Mouse (Mus musculus) hindbrain, postnatal 0 days (tissue): ENCODE measurements around the gene Prex1. TPM values are rescaled to one million over a fixed set of nuclear protein-coding genes. Genes with fewer than 3 reads are reported as not detected.

Experiments
- ATAC-seq: fragments of 200-750 bp; cut with Nextera tagmentation; 2 replicates; pipeline ENCODE4 v1.8.0; 2017; ENCODE audit warnings: mild to moderate bottlenecking, moderate TSS enrichment, moderate library complexity
- DNase-seq: peaks from one replicate; pipeline ENCODE4 v3.0.0-alpha.2; 2015; ENCODE audit warnings: low spot score
- H3K27ac ChIP-seq: fragments of 300-500 bp; sonication (generic); 2 replicates; pipeline ENCODE4 v1.5.1; 2014; ENCODE audit warnings: mild to moderate bottlenecking
- H3K27me3 ChIP-seq: fragments of 300-500 bp; sonication (generic); 2 replicates; pipeline ENCODE4 v1.6.1; 2014; ENCODE audit warnings: low read length, mixed read lengths; ENCODE audit not compliant: insufficient read depth
- H3K36me3 ChIP-seq: fragments of 300-500 bp; sonication (generic); 2 replicates; pipeline ENCODE4 v1.6.1; 2014; ENCODE audit warnings: low read length, mixed read lengths; ENCODE audit not compliant: insufficient read depth
- H3K4me1 ChIP-seq: fragments of 300-500 bp; sonication (generic); 2 replicates; pipeline ENCODE4 v1.6.1; 2014; ENCODE audit warnings: antibody characterized with exemption, low read length, mixed read lengths; ENCODE audit not compliant: insufficient read depth
- H3K4me2 ChIP-seq: fragments of 300-500 bp; sonication (generic); 2 replicates; pipeline ENCODE4 v1.6.1; 2014; ENCODE audit warnings: low read depth, mild to moderate bottlenecking, low read length, moderate library complexity, mixed read lengths
- H3K4me3 ChIP-seq: fragments of 300-500 bp; sonication (generic); 2 replicates; pipeline ENCODE4 v1.5.1; 2014; ENCODE audit warnings: low read length
- H3K9ac ChIP-seq: fragments of 300-500 bp; sonication (generic); replicated peaks from 2 replicates; pipeline ENCODE4 v1.6.1; 2014; ENCODE audit warnings: mild to moderate bottlenecking, low read length, moderate library complexity, mixed read lengths
- H3K9me3 ChIP-seq: fragments of 300-500 bp; sonication (generic); 2 replicates; pipeline ENCODE4 v1.6.1; 2016; ENCODE audit warnings: low read length, mixed read lengths
- CTCF ChIP-seq: IDR thresholded peaks from 2 replicates; pipeline ENCODE4 v1.5.1; 2016; ENCODE audit warnings: antibody characterized with exemption, control low read depth, low read depth
- WGBS: fragments of 180-500 bp; shearing (Covaris S2); extraction: QIAGEN DNeasy Blood & Tissue Kit; methylation state at CpG from one replicate; pipeline ENCODE4 v1.1.7; 2014; 5-methylcytosine and 5-hydroxymethylcytosine counted together
- polyA plus RNA-seq: library from polyadenylated mRNA; unstranded; fragments of >200 nt; fragmentation: Nextera tagmentation; extraction: Ambion mirVana; gene quantifications from 2 replicates; pipeline ENCODE4 v1.2.1, GENCODE M21; 2015
- total RNA-seq: library from RNA; depleted of rRNA; stranded (reverse); fragments of >200 nt; gene quantifications from 2 replicates; pipeline ENCODE4 v1.2.3, GENCODE M21; 2014

The Prex1 gene
- total and polyA plus RNA-seq, 2 experiments from 2014 or later: 24.2 to 63.2 TPM

DNA sequence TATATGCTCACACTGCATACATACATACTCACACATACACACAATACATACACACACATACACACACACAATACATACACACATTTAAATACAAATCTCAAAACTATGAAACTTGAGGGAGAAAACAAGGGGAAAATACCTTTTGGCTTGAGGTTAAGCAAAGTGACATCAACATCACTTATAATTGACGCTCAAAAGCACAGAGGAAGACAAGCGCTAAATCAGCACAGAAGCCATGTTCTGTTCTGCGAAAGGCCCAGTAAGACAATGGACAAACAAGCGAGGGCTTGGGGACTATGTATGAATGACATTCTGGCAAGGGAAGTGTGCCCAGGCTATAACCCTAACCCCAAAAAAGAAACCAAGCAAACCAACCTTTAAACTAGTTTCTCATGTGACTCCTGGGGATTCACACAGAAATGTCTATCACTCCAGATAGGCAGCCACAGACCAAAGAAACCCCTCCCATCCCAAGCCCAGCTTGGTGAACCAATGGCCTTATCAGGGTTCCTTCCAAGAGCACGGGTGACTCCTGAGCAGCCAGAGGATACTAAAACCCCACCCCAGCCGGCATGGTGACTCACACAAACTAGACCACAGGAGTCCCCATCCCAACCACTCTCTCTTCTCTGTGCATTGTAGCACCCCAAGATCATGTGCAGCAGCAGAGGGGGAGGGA, 48.2 kb downstream of the Prex1 start:
- no peak for DNase-seq
- no peak for TF ChIP-seq CTCF
- no peak for ATAC-seq
- no peak overlapping the region for H3K4me2 ChIP-seq
- H3K4me1 ChIP-seq: peaks cover 52% of the 10 kb centered on the region
- H3K9me3 ChIP-seq: no peaks in the 10 kb centered on the region
- H3K27me3 ChIP-seq: no peaks in the 10 kb centered on the region
- H3K36me3 ChIP-seq: no peaks in the 10 kb centered on the region
- 71% methylated on average over 6 of the region's 6 CpGs for WGBS
- H3K9ac ChIP-seq: no peak overlapping the region
- H3K27ac ChIP-seq: no peak overlapping the region
- no peak overlapping the region for H3K4me3 ChIP-seq

DNA sequence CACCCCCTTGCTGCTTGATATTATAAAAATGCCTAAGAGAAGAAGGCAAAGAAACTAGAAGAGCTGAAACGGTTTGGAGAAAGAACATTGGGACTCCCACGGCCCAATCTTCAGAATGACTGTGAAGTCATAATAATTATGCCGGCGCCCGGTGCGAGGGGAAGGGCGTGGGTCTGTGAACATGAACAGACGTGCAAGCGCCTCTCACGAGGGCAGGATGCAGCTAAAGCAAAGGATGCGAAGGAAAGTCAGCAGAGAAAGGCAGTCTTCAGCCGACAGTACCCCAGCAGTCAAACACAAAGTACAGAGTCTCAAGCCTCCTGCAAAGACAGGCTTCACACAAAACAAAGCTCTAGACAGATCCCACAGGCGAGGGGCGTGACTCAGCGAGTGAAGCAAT, 49.1 kb downstream of the Prex1 start:
- Histone ChIP-seq H3K4me2 (no peak overlapping the region), H3K27ac (peak overlapping the region; percentile 57), H3K27me3 (no peaks in the 10 kb centered on the region), H3K4me1 (peaks cover 52% of the 10 kb centered on the region), H3K4me3 (no peak overlapping the region), H3K9me3 (no peaks in the 10 kb centered on the region), H3K36me3 (no peaks in the 10 kb centered on the region), H3K9ac (no peak overlapping the region)
- ATAC-seq (no peak), DNase-seq (no peak)
- no peak for TF ChIP-seq CTCF
- WGBS: 51% methylated on average over 15 of the region's 15 CpGs

DNA sequence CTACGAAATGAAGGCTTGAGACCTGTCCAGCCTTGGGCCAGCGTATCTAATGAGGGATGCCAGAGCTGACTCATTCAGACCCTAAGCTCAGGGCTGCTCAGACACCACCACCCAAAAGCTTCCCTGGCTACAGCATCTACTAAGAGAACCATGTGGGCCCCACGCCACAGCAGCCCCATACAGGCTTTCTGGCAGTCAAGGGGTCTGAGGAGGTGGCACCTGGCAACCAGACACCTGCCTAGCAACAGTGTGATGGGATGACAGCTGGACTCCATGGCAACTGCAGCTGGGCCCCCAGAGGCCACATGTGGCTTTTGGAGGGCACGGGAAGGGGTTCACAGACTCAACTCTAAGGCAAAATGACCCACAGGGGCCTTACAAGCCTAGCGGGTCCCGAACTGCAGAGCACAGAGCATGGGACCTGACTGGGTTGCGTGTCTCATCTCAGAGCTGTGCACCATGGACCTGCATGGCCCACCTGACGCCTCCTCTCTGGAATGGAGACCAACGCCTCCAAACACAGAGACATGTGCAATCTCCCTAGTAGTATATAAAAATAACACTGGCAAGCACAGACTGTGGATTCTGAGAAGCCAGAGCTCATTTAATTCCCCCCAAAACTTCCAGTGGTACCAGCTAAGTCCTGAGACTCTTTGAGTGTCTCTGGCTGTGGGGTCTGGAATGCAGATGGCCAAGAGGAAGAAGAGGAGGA, 50.2 kb downstream of the Prex1 start:
- peak overlapping the region; percentile 17; the same call in 1 of the 2 replicates for H3K9ac ChIP-seq
- ATAC-seq: peak; percentile 57

DNA sequence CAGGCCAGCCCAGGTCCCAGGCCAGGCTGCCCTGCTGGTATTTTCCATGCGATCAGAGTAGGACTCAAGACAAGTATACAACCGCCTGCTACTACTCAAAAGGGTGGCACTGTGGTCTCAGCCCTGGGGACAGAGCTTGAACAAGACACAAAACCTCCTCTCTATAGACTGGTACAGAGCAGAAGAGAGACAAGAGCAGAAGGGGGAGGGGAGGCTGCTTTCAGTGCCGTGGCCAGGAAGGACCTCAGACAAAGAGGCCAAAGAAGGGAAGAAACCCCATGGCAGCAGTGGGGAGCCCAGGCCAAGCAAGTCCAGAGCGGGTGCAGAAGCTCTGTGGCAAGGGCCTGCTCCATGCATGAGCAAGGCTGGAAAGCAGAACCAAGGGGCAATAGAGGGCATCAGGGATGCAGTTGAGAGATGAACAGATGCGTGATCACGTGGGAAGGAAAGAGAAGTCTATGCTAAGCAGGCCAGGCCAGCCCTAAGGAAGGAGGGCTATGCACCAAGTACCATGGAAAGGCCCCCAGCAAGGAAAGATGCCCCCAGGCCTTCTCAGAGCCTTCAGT, 51.0 kb downstream of the Prex1 start:
- Histone ChIP-seq H3K4me3 (no peak overlapping the region), H3K9ac (peak overlapping the region; percentile 17; the same call in 1 of the 2 replicates), H3K4me2 (no peak overlapping the region), H3K9me3 (no peaks in the 10 kb centered on the region), H3K36me3 (no peaks in the 10 kb centered on the region), H3K27ac (peak overlapping the region; percentile 57), H3K27me3 (no peaks in the 10 kb centered on the region), H3K4me1 (peaks cover 36% of the 10 kb centered on the region)
- WGBS: 47% methylated on average over 6 of the region's 6 CpGs
- peak; percentile 52; the same call in 1 of the 2 replicates for ATAC-seq
- DNase-seq: no peak
- no peak for TF ChIP-seq CTCF

More for the DNA sequence above, 50.2 kb downstream of the Prex1 start:
- Histone ChIP-seq H3K4me1 (peaks cover 44% of the 10 kb centered on the region), H3K36me3 (no peaks in the 10 kb centered on the region), H3K4me2 (no peak overlapping the region), H3K27me3 (no peaks in the 10 kb centered on the region), H3K4me3 (no peak overlapping the region), H3K27ac (peak overlapping the region; percentile 57; the same call in 1 of the 2 replicates), H3K9me3 (no peaks in the 10 kb centered on the region)
- TF ChIP-seq CTCF: no peak
- 53% methylated on average over 9 of the region's 9 CpGs for WGBS
- peak; percentile 54 for DNase-seq

DNA sequence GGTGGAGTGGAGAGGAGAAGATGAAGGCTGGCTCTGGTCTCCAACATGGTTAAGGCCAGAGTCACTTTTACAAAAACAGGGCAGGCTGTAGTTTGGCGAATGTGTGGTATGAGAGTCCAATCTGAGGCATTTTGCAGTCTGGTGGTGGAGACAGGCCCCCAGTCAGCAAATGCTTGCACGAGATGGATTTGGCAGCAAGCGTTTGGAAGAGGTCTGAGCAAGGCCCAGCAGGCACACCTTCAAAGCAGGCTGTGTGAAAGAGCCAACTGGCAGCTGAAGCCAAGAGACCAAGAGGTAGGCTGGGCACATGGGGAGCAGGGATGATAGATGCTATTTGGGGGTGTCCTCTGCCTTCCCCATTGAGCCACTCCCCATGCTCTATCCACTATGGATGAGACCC, 51.7 kb downstream of the Prex1 start:
- no peak overlapping the region for H3K4me3 ChIP-seq
- no peaks in the 10 kb centered on the region for H3K9me3 ChIP-seq
- H3K27ac ChIP-seq: peak overlapping the region; percentile 57
- no peak overlapping the region for H3K4me2 ChIP-seq
- H3K27me3 ChIP-seq: no peaks in the 10 kb centered on the region
- DNase-seq: peak; percentile 56
- ATAC-seq: peak; percentile 14; the same call in 1 of the 2 replicates
- 26% methylated on average over 3 of the region's 3 CpGs for WGBS
- H3K36me3 ChIP-seq: no peaks in the 10 kb centered on the region
- H3K4me1 ChIP-seq: peaks cover 34% of the 10 kb centered on the region
- TF ChIP-seq CTCF: no peak
- H3K9ac ChIP-seq: no peak overlapping the region

- no peak for TF ChIP-seq CTCF
- ATAC-seq (no peak), DNase-seq (no peak)
- H3K9me3 ChIP-seq: no peaks in the 10 kb centered on the region
- peaks cover 38% of the 10 kb centered on the region for H3K4me1 ChIP-seq
- no peak overlapping the region for H3K9ac ChIP-seq
- no peaks in the 10 kb centered on the region for H3K36me3 ChIP-seq
- no peaks in the 10 kb centered on the region for H3K27me3 ChIP-seq
- no peak overlapping the region for H3K4me2 ChIP-seq
- 50% methylated on average over 12 of the region's 12 CpGs for WGBS
- no peak overlapping the region for H3K4me3 ChIP-seq
- H3K27ac ChIP-seq: peak overlapping the region; percentile 57
Observed at GRCm38 (mm10) chr2:166661498-166661897, 52.1 kb downstream of the Prex1 start.
